Comparison of ENCODE assay signal across 18 mouse cellular contexts in genomic region chr15:63166411-63166810, GRCm38 (mm10).
"Had no signal": no experiment of that assay in that cellular context is flagged by ENCODE, and none has a peak within 500 bp of the region (broad histone marks: within the 10 kb centered on the region; RNA-seq: fewer than 3 reads in every experiment).

No protein-coding gene starts in this region.

- H3K9me3 ChIP-seq: limb, embryonic 10.5 days; limb, embryonic 13.5 days; liver, embryonic 12.5 days; liver, embryonic 15.5 days; lung, embryonic 15.5 days; megakaryocyte, embryonic 14.5 days had no signal

- H3K36me3 ChIP-seq: limb, embryonic 10.5 days; limb, embryonic 13.5 days; liver, embryonic 12.5 days; liver, embryonic 15.5 days; lung, embryonic 15.5 days had no signal

- DNase-seq: kidney, postnatal 14 days; kidney, postnatal 4 days; layer of hippocampus, adult 9-11 months; liver; lung, adult 18-20 months; lung, postnatal 10 days; lung, postnatal 36 days; midbrain, embryonic 14.5 days; thymus, adult 18-20 months; thymus, postnatal 36 days had no signal

- ATAC-seq: liver, embryonic 12.5 days had no signal

- H3K4me2 ChIP-seq: limb, embryonic 13.5 days; liver, embryonic 12.5 days; liver, embryonic 15.5 days; lung, embryonic 15.5 days; midbrain, embryonic 11.5 days had no signal

- H3K4me1 ChIP-seq: liver, embryonic 12.5 days; liver, embryonic 15.5 days had no signal

- H3K27ac ChIP-seq: layer of hippocampus, adult 2 months; limb, embryonic 10.5 days; limb, embryonic 13.5 days; liver, embryonic 12.5 days; liver, embryonic 15.5 days; lung, embryonic 15.5 days had no signal

- H3K9ac ChIP-seq: limb, embryonic 13.5 days; liver, embryonic 12.5 days; liver, embryonic 15.5 days; lung, embryonic 15.5 days had no signal

- H3K4me3 ChIP-seq: layer of hippocampus, adult 2 months; limb, embryonic 10.5 days; limb, embryonic 13.5 days; liver, embryonic 12.5 days; liver, embryonic 15.5 days; lung, embryonic 15.5 days; megakaryocyte, embryonic 14.5 days had no signal

- H3K27me3 ChIP-seq: limb, embryonic 13.5 days; liver, embryonic 12.5 days; liver, embryonic 15.5 days; lung, embryonic 15.5 days; megakaryocyte, embryonic 14.5 days had no signal
